Mouse (Mus musculus) embryonic fibroblast, embryonic 13.5 days (primary cell): ENCODE data around the gene Snrpn.

ENCODE experiments used
- CTCF ChIP-seq: IDR thresholded peaks from 2 replicates; pipeline ENCODE4 v1.5.1; 2011; ENCODE audit warnings: mild to moderate bottlenecking, control low read depth, low read length, moderate library complexity, borderline replicate concordance; ENCODE audit not compliant: insufficient read depth
- POLR2A ChIP-seq: IDR thresholded peaks from 2 replicates; pipeline ENCODE4 v1.6.1; 2011; ENCODE audit warnings: low read depth, mild to moderate bottlenecking, control low read depth, low read length, moderate library complexity

GRCm38 (mm10) chr7:60047481-60048201, 92.4 kb downstream of the Snrpn start:
- TF ChIP-seq CTCF = no peak
- TF ChIP-seq POLR2A = no peak
